Mouse (Mus musculus): Measurements from ENCODE around the gene Gm45753. TPM values are rescaled to one million over a fixed set of nuclear protein-coding genes. Genes with fewer than 3 reads are reported as not detected.

Gm45753 gene
- polyA plus RNA-seq (2012; rRNA removed): 0.05 TPM in 1 of 2 replicates, not detected in the other

DNA sequence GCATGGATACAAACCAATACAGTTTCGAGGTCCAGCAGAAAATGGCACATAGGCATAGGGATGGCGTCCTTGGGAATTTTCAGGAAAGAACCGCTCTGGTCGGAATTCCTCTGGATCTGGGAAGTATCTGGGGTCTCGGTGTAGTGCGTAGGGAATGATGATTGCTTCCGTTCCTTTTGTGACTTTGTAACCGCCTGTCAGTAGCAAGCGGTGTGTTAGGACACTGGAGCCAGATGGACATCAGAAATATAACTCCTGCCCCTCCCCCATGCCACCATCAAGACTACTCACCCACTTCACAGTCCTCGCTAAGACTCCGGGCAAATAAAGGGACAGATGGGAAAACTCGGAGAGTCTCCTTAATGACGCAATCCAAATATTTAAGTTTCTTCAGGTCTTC is at the start of gene Gm45753:
Gene Gm45753 (minus strand): TSS at position 101 of the 400 bp plus-strand sequence.
- WGBS: 97% methylated on average over 13 of the region's 13 CpGs
- Histone ChIP-seq H3K4me3 (ENCODE audit: control insufficient read depth, insufficient read depth, low read length) (no peak within 1 kb of the TSS), H3K36me3 (ENCODE audit: control insufficient read depth, insufficient read depth, low read length) (no peaks in the 10 kb centered on the region), H3K27ac (ENCODE audit: control insufficient read depth, insufficient read depth, low read length) (no peak within 1 kb of the TSS), H3K4me1 (replicated peaks; ENCODE audit: control insufficient read depth, insufficient read depth, low read length) (no peaks in the 10 kb centered on the region), H3K27me3 (ENCODE audit: control insufficient read depth, insufficient read depth, low read length) (no peaks in the 10 kb centered on the region)
- TF ChIP-seq CTCF (IDR thresholded peaks at IDR 0.05; ENCODE audit: borderline replicate concordance, control insufficient read depth, extremely low read depth, insufficient read depth, low read length, poor library complexity) (no peak), POLR2A (IDR thresholded peaks at IDR 0.05; ENCODE audit: control insufficient read depth, extremely low read depth, insufficient read depth, low read length, poor library complexity) (no peak)
- no peak for DNase-seq

DNA sequence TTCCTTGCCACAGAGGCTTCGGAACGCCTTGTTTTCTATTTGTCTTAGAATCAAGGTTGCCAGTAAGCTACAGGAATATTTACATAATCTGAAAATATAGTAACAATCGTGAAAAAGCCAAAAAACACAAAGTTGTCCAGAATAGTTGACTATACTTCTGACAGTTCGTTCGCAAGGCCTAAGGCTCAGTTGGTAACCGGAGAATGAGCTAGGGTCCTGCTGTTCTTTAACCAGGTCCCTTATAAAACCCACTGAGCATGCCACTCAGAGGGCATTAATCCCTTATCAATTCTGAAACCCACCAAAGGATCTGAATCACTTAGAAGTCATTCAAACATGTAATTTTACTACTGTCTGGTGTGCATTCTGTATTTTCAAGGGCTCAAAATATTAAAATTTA is 47.5 kb upstream of the Gm45753 start:
- H3K4me1 ChIP-seq (replicated peaks; ENCODE audit: control insufficient read depth, insufficient read depth, low read length): no peaks in the 10 kb centered on the region
- TF ChIP-seq CTCF (IDR thresholded peaks at IDR 0.05; ENCODE audit: borderline replicate concordance, control insufficient read depth, extremely low read depth, insufficient read depth, low read length, poor library complexity) (no peak), POLR2A (IDR thresholded peaks at IDR 0.05; ENCODE audit: control insufficient read depth, extremely low read depth, insufficient read depth, low read length, poor library complexity) (no peak)
- H3K4me3 ChIP-seq (ENCODE audit: control insufficient read depth, insufficient read depth, low read length): no peak overlapping the region
- no peak overlapping the region for H3K27ac ChIP-seq (ENCODE audit: control insufficient read depth, insufficient read depth, low read length)
- WGBS: 96% methylated on average over 6 of the region's 6 CpGs
- no peak for DNase-seq
- H3K36me3 ChIP-seq (ENCODE audit: control insufficient read depth, insufficient read depth, low read length): no peaks in the 10 kb centered on the region
- no peaks in the 10 kb centered on the region for H3K27me3 ChIP-seq (ENCODE audit: control insufficient read depth, insufficient read depth, low read length)

DNA sequence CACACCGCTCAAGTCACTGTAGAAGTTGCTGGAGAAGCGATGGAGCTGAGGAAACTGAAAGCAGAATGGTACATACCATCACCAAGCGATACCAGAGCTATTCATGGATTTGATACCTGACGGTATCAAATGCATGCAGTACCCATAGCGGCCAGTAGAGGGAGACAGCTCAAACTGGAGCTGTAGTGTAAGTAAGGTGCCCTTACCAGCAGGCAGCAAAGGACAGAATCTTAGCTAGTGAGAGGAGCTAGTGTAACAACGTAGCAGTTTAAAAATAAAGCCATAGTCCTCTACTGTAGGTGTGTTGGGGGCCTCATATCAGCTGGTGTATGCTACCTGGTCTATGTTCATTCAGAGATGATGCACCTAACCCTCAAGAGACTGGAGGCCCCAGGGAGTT is 36.8 kb upstream of the Gm45753 start:
- no peak for TF ChIP-seq CTCF (IDR thresholded peaks at IDR 0.05; ENCODE audit: borderline replicate concordance, control insufficient read depth, extremely low read depth, insufficient read depth, low read length, poor library complexity)
- no peak for TF ChIP-seq POLR2A (IDR thresholded peaks at IDR 0.05; ENCODE audit: control insufficient read depth, extremely low read depth, insufficient read depth, low read length, poor library complexity)
- WGBS: 12% methylated on average over 6 of the region's 6 CpGs
- no peaks in the 10 kb centered on the region for H3K27me3 ChIP-seq (ENCODE audit: control insufficient read depth, insufficient read depth, low read length)
- DNase-seq: peak; percentile 54
- H3K27ac ChIP-seq (ENCODE audit: control insufficient read depth, insufficient read depth, low read length): no peak overlapping the region
- H3K4me3 ChIP-seq (ENCODE audit: control insufficient read depth, insufficient read depth, low read length): no peak overlapping the region
- no peaks in the 10 kb centered on the region for H3K36me3 ChIP-seq (ENCODE audit: control insufficient read depth, insufficient read depth, low read length)
- H3K4me1 ChIP-seq (replicated peaks; ENCODE audit: control insufficient read depth, insufficient read depth, low read length): no peaks in the 10 kb centered on the region

DNA sequence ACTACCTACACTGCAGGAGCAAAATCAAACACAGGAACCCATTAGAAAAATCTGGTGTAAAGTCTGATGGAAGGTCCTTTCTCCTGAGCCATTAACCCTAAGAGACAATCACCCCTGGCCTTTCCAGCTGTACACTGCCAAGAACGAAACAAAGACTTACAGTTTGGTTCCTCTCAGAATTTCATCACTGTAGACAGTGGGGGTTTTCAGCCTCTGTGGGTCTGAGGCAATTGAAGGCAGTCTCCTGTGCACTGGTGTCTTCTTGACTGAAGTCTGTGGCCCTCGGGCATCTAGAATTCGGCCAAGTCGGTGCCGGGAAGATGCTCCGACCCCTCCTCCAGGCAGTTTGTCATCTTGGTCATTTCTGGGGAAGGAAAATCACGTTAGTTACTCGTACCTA is 36.0 kb upstream of the Gm45753 start:
- no peak for DNase-seq
- 94% methylated on average over 8 of the region's 8 CpGs for WGBS
- no peaks in the 10 kb centered on the region for H3K4me1 ChIP-seq (replicated peaks; ENCODE audit: control insufficient read depth, insufficient read depth, low read length)
- H3K36me3 ChIP-seq (ENCODE audit: control insufficient read depth, insufficient read depth, low read length): no peaks in the 10 kb centered on the region
- TF ChIP-seq POLR2A (IDR thresholded peaks at IDR 0.05; ENCODE audit: control insufficient read depth, extremely low read depth, insufficient read depth, low read length, poor library complexity) (no peak), CTCF (IDR thresholded peaks at IDR 0.05; ENCODE audit: borderline replicate concordance, control insufficient read depth, extremely low read depth, insufficient read depth, low read length, poor library complexity) (no peak)
- no peak overlapping the region for H3K27ac ChIP-seq (ENCODE audit: control insufficient read depth, insufficient read depth, low read length)
- no peaks in the 10 kb centered on the region for H3K27me3 ChIP-seq (ENCODE audit: control insufficient read depth, insufficient read depth, low read length)
- no peak overlapping the region for H3K4me3 ChIP-seq (ENCODE audit: control insufficient read depth, insufficient read depth, low read length)

DNA sequence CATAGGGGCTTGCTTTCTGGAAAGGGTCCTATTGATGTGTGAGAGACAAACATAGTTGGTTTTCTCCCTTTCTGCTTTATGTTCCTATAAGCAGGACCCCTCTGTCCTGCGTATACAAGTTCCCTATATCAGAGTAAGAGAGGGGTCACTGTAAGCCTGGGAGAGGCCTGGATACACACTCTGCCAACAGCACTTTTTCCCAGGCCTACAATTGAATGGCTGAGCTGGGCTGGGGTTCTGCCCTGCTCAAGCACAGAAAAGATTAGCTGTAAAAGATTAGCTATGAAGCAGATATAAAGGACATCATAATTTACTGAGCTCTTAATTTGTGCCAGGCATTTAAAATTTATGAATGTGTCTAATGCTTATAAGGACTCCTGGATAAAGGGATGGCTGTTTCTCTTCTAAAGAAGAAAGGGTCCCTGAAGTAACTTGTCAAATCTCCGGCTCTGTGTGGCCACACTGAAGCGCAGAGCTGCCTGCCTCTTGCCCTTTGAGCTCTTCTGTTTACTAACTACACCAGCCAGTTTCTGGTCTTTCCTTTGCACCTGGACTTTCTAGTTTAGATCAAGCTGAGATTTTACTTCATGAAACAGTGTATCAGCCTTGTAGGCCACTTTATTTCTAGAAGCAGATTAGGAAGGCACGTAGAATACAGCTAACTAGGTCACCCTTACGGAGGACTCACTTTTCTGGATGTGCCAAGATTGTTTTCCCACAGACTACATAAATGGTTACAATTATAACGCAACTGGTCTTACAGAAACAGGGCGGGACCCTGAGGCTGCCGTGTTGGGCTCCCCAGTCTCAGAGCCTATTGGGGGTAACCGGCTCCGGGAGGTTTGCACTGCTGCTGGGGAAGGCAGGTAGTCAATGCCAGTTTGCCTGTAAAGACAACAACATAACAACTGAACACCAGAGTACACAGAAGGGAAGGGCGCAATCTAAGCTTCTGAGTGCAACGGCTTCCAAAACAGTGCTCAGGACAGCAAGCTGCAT is 33.7 kb upstream of the Gm45753 start:
- Histone ChIP-seq H3K27me3 (ENCODE audit: control insufficient read depth, insufficient read depth, low read length) (no peaks in the 10 kb centered on the region), H3K4me1 (replicated peaks; ENCODE audit: control insufficient read depth, insufficient read depth, low read length) (no peaks in the 10 kb centered on the region), H3K36me3 (ENCODE audit: control insufficient read depth, insufficient read depth, low read length) (no peaks in the 10 kb centered on the region), H3K27ac (ENCODE audit: control insufficient read depth, insufficient read depth, low read length) (no peak overlapping the region), H3K4me3 (ENCODE audit: control insufficient read depth, insufficient read depth, low read length) (no peak overlapping the region)
- no peak for DNase-seq
- TF ChIP-seq POLR2A (IDR thresholded peaks at IDR 0.05; ENCODE audit: control insufficient read depth, extremely low read depth, insufficient read depth, low read length, poor library complexity) (no peak), CTCF (IDR thresholded peaks at IDR 0.05; ENCODE audit: borderline replicate concordance, control insufficient read depth, extremely low read depth, insufficient read depth, low read length, poor library complexity) (no peak)
- WGBS: 94% methylated on average over 12 of the region's 12 CpGs

DNA sequence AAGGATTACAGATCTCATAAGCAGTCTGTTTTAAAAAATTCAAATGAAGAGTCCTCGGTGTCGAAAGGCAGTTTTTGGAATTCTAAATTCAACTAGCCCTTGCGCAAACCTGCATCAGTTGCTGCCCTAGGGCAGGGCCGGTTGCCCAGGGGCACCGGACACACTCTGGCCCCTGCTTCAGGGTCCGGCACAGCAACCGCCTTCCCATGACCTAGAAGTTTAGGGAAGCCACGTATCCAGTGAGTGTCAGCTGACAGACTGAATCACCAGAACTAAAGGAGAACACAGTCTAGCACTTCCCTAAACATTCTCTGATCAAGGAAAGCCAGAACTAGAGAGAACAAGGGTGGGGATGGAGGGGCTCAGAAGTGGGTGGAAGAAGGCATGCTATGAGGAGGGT is 25.2 kb upstream of the Gm45753 start:
- Histone ChIP-seq H3K27ac (ENCODE audit: control insufficient read depth, insufficient read depth, low read length) (peak overlapping the region; percentile 18; the same call in 1 of the 2 replicates), H3K4me1 (replicated peaks; ENCODE audit: control insufficient read depth, insufficient read depth, low read length) (peaks cover 10% of the 10 kb centered on the region), H3K4me3 (ENCODE audit: control insufficient read depth, insufficient read depth, low read length) (peak overlapping the region; percentile 51), H3K27me3 (ENCODE audit: control insufficient read depth, insufficient read depth, low read length) (no peaks in the 10 kb centered on the region), H3K36me3 (ENCODE audit: control insufficient read depth, insufficient read depth, low read length) (no peaks in the 10 kb centered on the region)
- no peak for TF ChIP-seq POLR2A (IDR thresholded peaks at IDR 0.05; ENCODE audit: control insufficient read depth, extremely low read depth, insufficient read depth, low read length, poor library complexity)
- no peak for TF ChIP-seq CTCF (IDR thresholded peaks at IDR 0.05; ENCODE audit: borderline replicate concordance, control insufficient read depth, extremely low read depth, insufficient read depth, low read length, poor library complexity)
- WGBS: 11% methylated on average over 8 of the region's 8 CpGs
- peak; percentile 3 for DNase-seq
